Mouse (Mus musculus) cortical plate, adult 2 months (tissue): Measurements from ENCODE around the gene Gmeb1.

ENCODE experiments used
- CTCF ChIP-seq: fragments of 200-500 bp; IDR thresholded peaks from 2 replicates; pipeline ENCODE4 v1.5.1; 2011; ENCODE audit warnings: mild to moderate bottlenecking, control low read depth, low read length; ENCODE audit not compliant: insufficient read depth; ENCODE audit errors: extremely low read depth
- POLR2A ChIP-seq: fragments of 200-500 bp; IDR thresholded peaks from 2 replicates; pipeline ENCODE4 v1.6.1; 2011; ENCODE audit warnings: mild to moderate bottlenecking, low read length, control low read depth; ENCODE audit not compliant: insufficient read depth; ENCODE audit errors: extremely low read depth

DNA sequence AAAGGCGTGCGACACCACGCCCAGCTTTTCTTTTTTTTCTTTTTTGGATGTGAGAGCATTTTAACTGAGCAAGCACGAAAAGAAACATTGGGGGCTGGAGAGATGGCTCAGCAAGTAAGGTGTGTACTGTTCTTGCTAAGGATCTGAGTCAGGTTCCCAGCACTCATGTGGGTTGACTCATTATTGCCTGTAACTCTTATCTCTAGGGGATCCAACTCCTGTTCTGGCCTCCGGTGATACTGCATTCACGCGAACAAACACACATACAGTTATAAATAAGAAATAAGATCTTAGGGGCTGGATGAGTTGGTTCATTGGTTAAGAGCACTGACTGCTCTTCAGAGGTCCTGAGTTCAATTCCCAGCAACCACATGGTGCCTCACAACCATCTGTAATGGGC, 1.9 kb upstream of the Gmeb1 start:
- no peak for TF ChIP-seq CTCF
- TF ChIP-seq POLR2A = no peak
